Comparison of ENCODE assay signal across 13 mouse cellular contexts in the genomic region with DNA sequence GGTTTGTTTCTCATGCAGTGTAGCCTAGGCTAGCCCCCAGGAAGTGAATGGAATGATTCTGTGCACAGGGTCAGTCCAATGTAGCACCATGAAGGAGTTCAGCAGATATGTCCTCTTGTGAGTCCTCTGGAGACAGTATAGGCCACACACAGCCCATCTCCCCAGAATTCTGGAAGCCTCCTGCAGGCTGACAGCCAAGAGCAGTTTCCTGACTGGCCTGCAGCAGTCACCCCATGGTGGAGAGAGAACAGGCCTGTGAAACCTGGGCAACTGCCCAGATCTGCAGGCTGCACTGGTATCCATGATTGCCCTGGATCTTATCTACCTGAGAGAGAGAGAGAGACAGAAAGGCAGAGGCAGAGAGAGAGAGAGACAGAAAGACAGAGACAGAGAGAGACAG. TPM values are rescaled to one million over a fixed set of nuclear protein-coding genes. Genes with fewer than 3 reads are reported as not detected.
A peak's percentile ranks its signal among the peaks of the same experiment; 100 is the strongest.
DNase-seq lines count a peak whose midpoint lies in the region; ATAC-seq and TF ChIP-seq lines count a peak whose summit lies in the region.
"Had no signal": no experiment of that assay in that cellular context is flagged by ENCODE, and none has a peak within 500 bp of the region (broad histone marks: within the 10 kb centered on the region; RNA-seq: fewer than 3 reads in every experiment).

No protein-coding gene starts in this region.

- ATAC-seq in forebrain, embryonic 13.5 days, result no peak

- intact Hi-C loops in left cerebral cortex, postnatal 4 days (cut with DNase I), result no loop called here
- intact Hi-C loops in heart, postnatal 14 days (cut with DNase I), result no loop called here

- H3K4me3 ChIP-seq in cerebellum, adult 2 months (replicated peaks; ENCODE audit: insufficient read depth, low read depth, low read length), result no peak overlapping the region
- H3K4me3 ChIP-seq in forebrain, embryonic 13.5 days, result no peak overlapping the region
- H3K4me3 ChIP-seq: erythroblast, embryonic 14.5 days; limb, embryonic 13.5 days; megakaryocyte, embryonic 14.5 days; neural tube, embryonic 12.5 days had no signal

- no peak for TF ChIP-seq CTCF in cerebellum, adult 2 months (IDR thresholded peaks at IDR 0.05; ENCODE audit: borderline replicate concordance, insufficient read depth, low read depth, low read length)

- TF ChIP-seq POLR2A in cerebellum, adult 2 months (IDR thresholded peaks at IDR 0.05; ENCODE audit: borderline replicate concordance, insufficient read depth, low read length), result no peak

- no peaks in the 10 kb centered on the region for H3K36me3 ChIP-seq in forebrain, embryonic 13.5 days (ENCODE audit: poor library complexity, severe bottlenecking)
- H3K36me3 ChIP-seq: limb, embryonic 13.5 days; neural tube, embryonic 12.5 days had no signal

- H3K4me1 ChIP-seq in cerebellum, adult 2 months (ENCODE audit: control insufficient read depth, insufficient read depth, low read length), result peaks cover 9% of the 10 kb centered on the region; the same call in 1 of the 2 replicates
- no peaks in the 10 kb centered on the region; the same call in 1 of the 2 replicates for H3K4me1 ChIP-seq in forebrain, embryonic 13.5 days
- H3K4me1 ChIP-seq: neural tube, embryonic 12.5 days had no signal

- no peaks in the 10 kb centered on the region for H3K9me3 ChIP-seq in forebrain, embryonic 13.5 days (replicated peaks)
- H3K9me3 ChIP-seq: limb, embryonic 13.5 days; neural tube, embryonic 12.5 days had no signal

- no peak overlapping the region for H3K4me2 ChIP-seq in forebrain, embryonic 13.5 days
- H3K4me2 ChIP-seq: limb, embryonic 13.5 days; neural tube, embryonic 12.5 days had no signal

- DNase-seq in adrenal gland, postnatal 10 days, result peak; percentile 37
- no peak for DNase-seq in adrenal gland, adult (ENCODE audit: inconsistent age in 2 of 2, low spot score in 1 of 2)
- DNase-seq in left cerebral cortex, postnatal 4 days, result peak; percentile 71
- no peak for DNase-seq in left cerebral cortex, adult 8-10 months (ENCODE audit: low spot score in 2 of 2)
- DNase-seq in cerebellum, adult 2 months, result peak; percentile 63 to 81
- DNase-seq in heart, postnatal 14 days, result peak; percentile 56 to 70
- no peak for DNase-seq in testis, postnatal 10 days (ENCODE audit: low spot score)
- DNase-seq: thymus, postnatal 25 days had no signal

- H3K9ac ChIP-seq in forebrain, embryonic 13.5 days, result no peak overlapping the region
- H3K9ac ChIP-seq: limb, embryonic 13.5 days; neural tube, embryonic 12.5 days had no signal

- H3K27me3 ChIP-seq in cerebellum, adult 2 months (ENCODE audit: control insufficient read depth, insufficient read depth, low read length), result no peaks in the 10 kb centered on the region
- H3K27me3 ChIP-seq in forebrain, embryonic 13.5 days, result no peaks in the 10 kb centered on the region
- H3K27me3 ChIP-seq: limb, embryonic 13.5 days; neural tube, embryonic 12.5 days had no signal

- H3K27ac ChIP-seq in cerebellum, adult 2 months (ENCODE audit: insufficient read depth, low read length), result no peak overlapping the region
- H3K27ac ChIP-seq in forebrain, embryonic 13.5 days, result no peak overlapping the region
- H3K27ac ChIP-seq: limb, embryonic 13.5 days; neural tube, embryonic 12.5 days had no signal

RNA-seq across cellular contexts. Expression of gene P2ry2, which starts 18.1 kb away (rescaled TPM):
- total RNA-seq in adrenal gland, postnatal 10 days (2021), result 1 to 10 TPM; 5.5 to 7.2 TPM
- 1 to 10 TPM; 1.2 to 1.3 TPM for total RNA-seq in left cerebral cortex, postnatal 4 days (2021)
- total RNA-seq in left cerebral cortex, adult 8-10 months (2022), result 1 to 10 TPM; 1.1 to 1.6 (median 1.3) TPM
- polyA plus RNA-seq in cerebellum, adult 2 months (2012; rRNA removed), result 0.75 and 0.76 TPM in 2 replicates
- 10 to 100 TPM; 20.6 to 22.1 TPM for total RNA-seq in heart, postnatal 14 days (2021)
- 0.24 TPM in 1 of 2 replicates, not detected in the other for polyA plus RNA-seq in forebrain, embryonic 13.5 days (2015; fragmentation: Nextera tagmentation; extraction: Ambion mirVana)

RNA-seq across cellular contexts. Expression of gene P2ry6, which starts 56.3 kb away (rescaled TPM):
- total RNA-seq in adrenal gland, postnatal 10 days (2021), result 1 to 10 TPM; 3.8 to 4.2 TPM
- 1 to 10 TPM; 2.0 to 2.5 TPM for total RNA-seq in left cerebral cortex, postnatal 4 days (2021)
- total RNA-seq in left cerebral cortex, adult 8-10 months (2022), result 1 to 10 TPM; 2.0 to 7.4 (median 4.9) TPM
- 1.1 and 1.3 TPM in 2 replicates for polyA plus RNA-seq in cerebellum, adult 2 months (2012; rRNA removed)
- total RNA-seq in heart, postnatal 14 days (2021), result 1 to 10 TPM; 4.1 to 4.5 TPM
- polyA plus RNA-seq in forebrain, embryonic 13.5 days (2015; fragmentation: Nextera tagmentation; extraction: Ambion mirVana), result 1.4 and 1.5 TPM in 2 replicates

Comparison
In these comparisons a context has a peak if more than half of its experiments do, and no peak if none do; other contexts are left out.
1. DNase-seq: peak in adrenal gland, postnatal 10 days (single experiment), left cerebral cortex, postnatal 4 days (single experiment), cerebellum, adult 2 months (2 of 2) and heart, postnatal 14 days (2 of 2); none in adrenal gland, adult (0 of 2), left cerebral cortex, adult 8-10 months (0 of 2) and testis, postnatal 10 days (single experiment).